In the genomic region with DNA sequence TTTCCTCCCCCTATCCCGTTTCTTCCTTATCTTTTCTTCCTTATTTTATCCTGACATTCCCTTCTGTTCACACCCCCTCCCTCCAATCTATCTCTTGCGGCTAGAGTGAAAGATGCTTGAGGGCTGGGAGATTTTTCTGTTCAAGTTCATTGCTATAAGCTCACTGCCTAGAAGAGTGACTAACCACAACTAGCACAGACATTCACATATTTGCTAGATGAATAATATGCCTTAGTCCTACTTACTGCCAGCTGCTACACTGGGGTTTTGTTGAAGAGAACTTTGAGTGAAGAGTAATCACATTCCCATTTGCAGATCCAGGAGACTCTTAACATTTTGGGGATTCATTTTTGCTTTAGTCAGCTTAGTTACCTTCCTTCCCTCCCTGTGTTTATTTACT, we compare ENCODE assay signal across 26 mouse cellular contexts. TPM values are rescaled to one million over a fixed set of nuclear protein-coding genes. Genes with fewer than 3 reads are reported as not detected.
DNase-seq lines count a peak whose midpoint lies in the region; TF ChIP-seq lines count a peak whose summit lies in the region.
"Had no signal": no experiment of that assay in that cellular context is flagged by ENCODE, and none has a peak within 500 bp of the region (broad histone marks: within the 10 kb centered on the region; RNA-seq: fewer than 3 reads in every experiment).

No protein-coding gene starts in this region.

- no peak overlapping the region for H3ac ChIP-seq in myocyte (ENCODE audit: control insufficient read depth, insufficient read length)

- no peak overlapping the region for H3K4me3 ChIP-seq in myocyte
- H3K4me3 ChIP-seq: forebrain, embryonic 12.5 days; forebrain, embryonic 15.5 days; gastrocnemius, adult 2 months; heart, embryonic 12.5 days; heart, embryonic 15.5 days; hindbrain, embryonic 10.5 days; hindbrain, embryonic 13.5 days; intestine, embryonic 15.5 days had no signal

- H3K79me2 ChIP-seq in myocyte (ENCODE audit: control insufficient read depth, insufficient read depth) = peaks cover 57% of the 10 kb centered on the region

- H3K4me2 ChIP-seq in myocyte (ENCODE audit: low read depth) = peak overlapping the region; percentile 91
- H3K4me2 ChIP-seq: forebrain, embryonic 12.5 days; forebrain, embryonic 15.5 days; heart, embryonic 12.5 days; heart, embryonic 15.5 days; hindbrain, embryonic 13.5 days; intestine, embryonic 15.5 days had no signal

- TF ChIP-seq POLR2A in myocyte (IDR thresholded peaks at IDR 0.05; ENCODE audit: insufficient read length, low read depth) = no peak

- no peaks in the 10 kb centered on the region for H3K27me3 ChIP-seq in myocyte (ENCODE audit: control insufficient read depth, insufficient read depth, insufficient read length)
- H3K27me3 ChIP-seq: forebrain, embryonic 15.5 days had no signal

- DNase-seq in 3T3-L1 (ENCODE audit: low read depth, low spot score) = peak; percentile 90
- peak; percentile 85 for DNase-seq in Muller cell, postnatal 12 days (ENCODE audit: inconsistent ontology term)
- DNase-seq in brain, adult 2 months (ENCODE audit: low read depth, low spot score) = peak; percentile 11
- no peak for DNase-seq in kidney, adult 8-10 months
- no peak for DNase-seq in frontal cortex, postnatal 25 days (ENCODE audit: low spot score in 2 of 2)
- DNase-seq in ovary, adult 18-20 months (ENCODE audit: low spot score) = no peak
- DNase-seq: adrenal gland, adult 2 months; adrenal gland, postnatal 14 days; B cell, adult 2 months; cerebellum, adult 11-12 months; cerebellum, adult 8-10 months; cerebellum, postnatal 10 days; gastrocnemius, adult 2 months; gastrocnemius, postnatal 14 days; heart, adult 11 months; heart, postnatal 10 days; heart, postnatal 36 days; kidney, adult 11 months had no signal

- H3K36me3 ChIP-seq in myocyte (ENCODE audit: control insufficient read depth, insufficient read depth) = no peaks in the 10 kb centered on the region
- H3K36me3 ChIP-seq: forebrain, embryonic 12.5 days; forebrain, embryonic 15.5 days; heart, embryonic 12.5 days; heart, embryonic 15.5 days; hindbrain, embryonic 10.5 days; hindbrain, embryonic 13.5 days; intestine, embryonic 15.5 days had no signal

TF ChIP-seq in myocyte, 11 proteins besides CTCF, POLR2A, EP300 and RAD21:
- TF ChIP-seq MAX (IDR thresholded peaks at IDR 0.05; ENCODE audit: low read depth) = no peak
- TF ChIP-seq MYOD1 (IDR thresholded peaks at IDR 0.05; ENCODE audit: control insufficient read depth in 1 of 3, insufficient read length in 2 of 3, low read depth in 2 of 3) = peak in 1 of 3 experiments; percentile 23

RNA-seq across cellular contexts. Expression of gene Pak1, which starts 4.0 kb away (rescaled TPM):
- 33.2 TPM for polyA plus RNA-seq in myocyte (2012; fragmentation: generic; extraction: Trizol)

RNA-seq across cellular contexts. Expression of gene Aqp11, which starts 54.2 kb away (rescaled TPM):
- 0.56 TPM for polyA plus RNA-seq in myocyte (2012; fragmentation: generic; extraction: Trizol)

Comparison
In these comparisons a context has a peak if more than half of its experiments do, and no peak if none do; other contexts are left out.
1. DNase-seq: peak in 3T3-L1 (single experiment), Muller cell, postnatal 12 days (single experiment) and brain, adult 2 months (single experiment); none in kidney, adult 8-10 months (0 of 2), frontal cortex, postnatal 25 days (0 of 2) and ovary, adult 18-20 months (single experiment).